Mouse (Mus musculus): ENCODE results near the gene Jmjd4.

Gene Jmjd4

DNA sequence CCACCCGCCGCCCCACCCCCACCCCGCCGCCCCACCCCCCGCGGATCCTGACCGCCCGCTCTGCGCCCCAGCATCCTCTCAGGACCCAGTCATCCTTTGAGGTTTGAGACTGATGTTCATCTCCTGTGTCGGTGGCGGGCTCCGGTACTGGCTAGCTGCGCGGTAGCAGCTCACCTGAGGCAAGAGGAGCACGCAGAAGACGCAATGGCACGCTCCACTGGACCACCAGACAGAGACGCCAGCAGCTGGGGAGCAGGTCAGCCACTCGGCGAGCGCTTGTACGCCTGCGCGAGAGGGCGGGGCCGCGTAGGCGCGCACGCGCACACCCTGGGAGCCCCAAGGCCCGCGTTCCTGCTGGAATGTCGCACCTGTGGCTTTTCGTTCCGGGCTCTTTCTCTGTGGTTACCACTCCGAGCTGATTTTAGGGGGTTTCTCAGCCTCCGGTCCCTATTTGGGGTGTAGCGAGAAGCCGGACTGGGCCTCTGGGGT lies at the start of gene Jmjd4:
Gene Jmjd4, plus strand, starts transcription at position 305 of the 489 bp plus-strand sequence.
- peak; percentile 93 for DNase-seq

DNA sequence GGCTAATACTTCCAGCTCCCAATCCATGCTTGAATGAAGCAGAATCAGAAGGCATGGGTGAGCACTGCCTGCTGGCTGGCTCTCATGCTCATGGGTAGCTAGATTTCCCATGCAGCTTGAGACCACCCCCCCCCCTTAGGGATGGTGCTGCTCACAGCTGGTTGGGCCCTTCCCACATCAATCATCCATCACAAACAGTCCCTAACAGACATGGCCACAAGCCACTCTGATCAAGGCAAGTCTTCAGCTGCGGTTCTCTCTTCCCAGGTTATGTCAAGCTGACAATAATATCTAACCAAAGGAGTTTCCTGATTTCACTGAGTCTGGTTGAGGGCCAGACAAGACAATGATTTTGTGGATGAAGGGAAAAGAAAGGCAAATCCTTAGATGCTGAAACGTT lies 49.0 kb upstream of the Jmjd4 start:
- peak; percentile 55 for DNase-seq

DNA sequence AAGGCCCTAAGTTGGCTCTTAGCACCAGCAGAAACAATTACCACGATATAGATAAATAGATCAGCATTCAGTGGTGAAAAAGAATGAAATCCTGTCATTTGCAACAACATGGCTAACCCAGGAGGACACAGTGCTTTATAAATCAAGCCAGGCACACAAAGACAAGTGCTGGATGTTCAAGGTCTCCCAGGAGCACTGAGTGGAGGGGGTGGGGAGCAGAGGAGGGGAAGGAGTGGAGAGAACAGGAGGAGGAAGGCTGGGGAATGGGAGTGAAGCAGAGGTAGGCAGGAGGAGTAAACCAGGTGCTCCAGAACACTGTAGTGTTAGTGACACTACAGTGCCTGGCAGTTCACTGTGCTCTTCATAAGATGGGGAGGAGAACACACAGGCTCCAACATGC lies 44.1 kb upstream of the Jmjd4 start:
- DNase-seq: no peak

DNA sequence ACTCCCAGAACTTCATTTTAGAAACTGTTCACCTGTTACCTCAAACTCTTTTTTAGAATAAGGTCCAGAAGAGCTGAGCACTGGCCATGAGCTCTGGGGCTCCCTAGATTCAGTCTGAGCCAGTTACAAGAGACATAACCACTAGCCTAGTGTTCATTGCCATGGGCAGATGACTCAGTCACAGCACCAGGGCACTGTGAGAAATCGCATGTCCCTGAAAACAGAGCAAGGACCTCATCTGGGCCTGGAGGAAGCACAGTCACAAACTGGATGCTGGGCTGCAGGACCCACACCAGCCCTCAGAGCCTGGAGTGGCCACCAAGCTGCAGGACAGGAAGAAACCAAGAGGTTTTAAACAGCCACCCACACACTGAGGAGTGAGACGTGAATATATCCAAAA lies 39.0 kb upstream of the Jmjd4 start:
- DNase-seq: no peak

DNA sequence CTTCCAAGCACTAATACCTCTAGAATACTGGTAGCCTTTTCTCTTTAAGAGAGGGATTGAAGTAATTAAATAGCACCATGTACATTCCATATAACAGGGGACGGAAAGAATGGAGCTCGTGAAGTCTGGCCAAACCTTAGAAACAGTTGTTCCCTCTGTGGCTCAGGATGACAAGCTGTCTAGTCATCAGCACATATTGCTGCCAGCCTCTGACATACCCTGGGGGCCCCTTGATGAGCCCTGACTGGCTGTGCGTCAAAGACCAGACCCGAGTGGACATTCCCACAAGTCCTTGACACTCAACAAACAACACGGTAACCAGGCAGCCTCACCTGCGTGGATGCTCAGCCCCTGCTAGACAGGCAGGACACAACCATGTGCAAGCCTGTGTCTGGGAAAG lies 37.8 kb upstream of the Jmjd4 start:
- no peak for DNase-seq

DNA sequence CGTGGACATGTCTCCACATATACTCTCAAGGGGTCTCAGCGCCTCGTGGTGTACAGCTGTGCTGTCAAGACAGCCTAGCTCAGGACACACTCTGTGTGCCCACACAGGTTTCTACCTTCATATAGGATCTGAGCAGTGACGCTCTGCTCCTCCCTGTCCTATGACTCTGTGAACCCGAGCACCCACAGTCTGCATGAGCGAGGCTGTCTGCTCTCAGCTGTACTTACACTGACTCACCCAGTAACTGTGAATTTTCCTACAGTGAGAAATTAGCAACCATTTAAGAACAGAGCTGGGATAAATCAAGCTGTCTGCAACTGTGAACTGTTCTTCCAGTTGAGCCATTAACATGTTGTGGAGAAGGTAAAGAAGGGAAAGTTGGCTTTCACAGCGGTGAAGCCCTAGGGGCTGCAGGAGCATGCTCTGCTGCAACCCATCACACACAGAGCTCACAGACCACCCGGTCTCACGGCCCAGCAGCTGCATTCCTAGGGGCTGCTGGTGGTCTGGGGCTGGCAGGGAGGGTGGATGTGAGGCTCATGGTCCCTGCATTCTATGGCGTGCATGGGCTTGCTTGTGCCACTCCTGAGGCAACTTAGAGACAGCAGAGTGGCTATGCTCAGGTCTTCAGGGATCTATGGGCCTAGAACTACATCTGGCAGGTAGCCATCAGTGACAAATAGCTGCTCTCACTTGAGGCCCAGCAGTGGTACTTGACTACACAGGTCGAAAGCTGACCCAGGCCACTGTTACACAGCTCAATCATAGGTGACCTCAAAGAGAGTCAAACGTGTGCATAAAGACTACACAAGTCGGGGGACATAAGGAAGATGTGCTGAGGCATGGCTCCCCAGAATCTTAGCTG lies 36.6 kb upstream of the Jmjd4 start:
- DNase-seq: no peak

DNA sequence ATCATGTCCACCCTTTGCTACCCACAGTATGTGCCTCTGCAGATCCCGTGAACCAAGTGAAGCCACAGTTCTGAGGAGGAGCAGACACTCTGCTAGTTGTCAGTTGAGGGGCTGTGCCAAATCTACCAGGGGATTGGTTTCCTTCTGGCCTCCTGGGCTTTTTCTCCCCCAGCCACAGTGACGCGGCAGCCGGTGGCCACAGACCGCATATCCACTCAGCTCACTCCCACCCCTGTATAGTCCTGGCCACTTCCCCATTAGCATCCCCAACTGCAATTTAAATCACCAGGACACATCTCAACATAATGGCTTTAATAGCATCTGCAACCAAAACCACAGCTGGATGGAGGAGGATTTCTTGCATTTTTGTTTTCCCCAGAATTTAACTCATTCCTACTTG lies 31.1 kb upstream of the Jmjd4 start:
- DNase-seq: no peak

- DNase-seq: no peak
Observed at GRCm38 (mm10) chr11:59421436-59421835, 28.4 kb upstream of the Jmjd4 start.

GRCm38 (mm10) chr11:59421967-59422366 lies 27.9 kb upstream of the Jmjd4 start:
- DNase-seq: no peak

GRCm38 (mm10) chr11:59423010-59423588 lies 26.7 kb upstream of the Jmjd4 start:
- no peak for DNase-seq

- peak; percentile 75 for DNase-seq
Observed at GRCm38 (mm10) chr11:59425671-59426101, 24.2 kb upstream of the Jmjd4 start.

DNA sequence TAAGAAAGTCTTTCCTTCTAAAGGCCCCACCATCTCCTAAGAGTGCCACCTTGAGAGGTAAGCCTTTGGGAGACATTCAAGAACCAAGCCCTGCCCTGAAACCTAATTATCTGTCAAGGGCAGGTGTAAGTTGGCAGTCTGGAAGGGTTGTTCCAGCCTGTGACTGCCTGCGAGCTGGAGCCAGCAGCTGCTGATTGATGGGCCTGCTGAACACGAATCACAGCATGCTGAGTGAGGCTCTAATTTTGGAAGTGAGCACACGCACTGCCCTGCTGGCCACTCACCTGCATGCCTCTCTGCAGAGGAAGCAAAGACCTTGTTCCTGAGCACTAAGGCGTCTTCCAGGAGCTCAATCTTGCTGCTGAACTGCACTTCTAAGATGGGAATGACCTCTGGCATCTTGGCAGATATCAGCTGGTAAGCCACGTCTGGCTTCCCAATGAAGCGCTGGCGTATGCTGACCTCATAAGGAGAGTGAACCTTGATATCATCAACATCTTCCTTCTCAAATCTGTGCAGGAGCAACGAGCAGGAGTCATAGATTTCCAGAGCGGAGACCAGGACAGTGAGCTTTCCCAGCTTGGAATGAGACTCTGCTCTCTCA lies 21.7 kb upstream of the Jmjd4 start:
- DNase-seq: no peak

DNA sequence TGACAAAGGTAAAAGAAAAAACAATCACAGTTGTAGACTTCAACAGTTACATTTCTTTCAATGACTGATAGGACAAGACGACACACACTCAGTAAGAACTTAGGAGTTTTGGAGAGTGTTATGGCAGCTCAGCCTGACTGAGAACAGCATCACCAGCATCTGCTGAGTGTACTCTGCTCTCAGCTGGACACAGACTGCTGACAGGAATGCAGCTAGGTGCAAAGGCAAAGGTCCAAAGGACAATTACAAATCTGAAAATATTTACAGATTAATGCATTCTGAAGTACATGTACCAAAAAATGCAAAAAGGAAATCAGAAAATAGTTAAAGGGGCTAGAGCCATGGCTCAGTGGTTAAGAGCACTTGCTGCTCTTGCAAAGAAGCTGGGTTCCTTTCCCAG lies 19.9 kb upstream of the Jmjd4 start:
- DNase-seq: no peak

DNA sequence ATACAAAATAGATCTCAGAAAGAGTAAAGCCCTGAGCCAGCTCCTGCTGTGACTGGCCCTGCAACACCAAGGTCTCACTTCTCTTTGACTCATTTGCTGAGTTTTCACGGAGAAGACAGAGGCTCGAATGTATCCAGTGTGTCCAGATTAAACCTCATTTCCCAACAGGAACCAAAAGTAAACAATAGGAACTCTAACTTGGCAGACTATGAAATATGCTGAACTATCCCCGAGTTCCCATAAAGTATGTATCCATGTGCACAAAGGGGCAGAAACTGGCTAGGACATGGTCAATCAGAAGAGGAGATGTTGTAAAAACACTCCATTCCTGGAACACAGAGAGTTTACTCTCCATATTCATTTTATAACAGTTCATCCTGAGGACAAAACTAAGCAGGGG lies 17.6 kb upstream of the Jmjd4 start:
- DNase-seq: no peak

DNA sequence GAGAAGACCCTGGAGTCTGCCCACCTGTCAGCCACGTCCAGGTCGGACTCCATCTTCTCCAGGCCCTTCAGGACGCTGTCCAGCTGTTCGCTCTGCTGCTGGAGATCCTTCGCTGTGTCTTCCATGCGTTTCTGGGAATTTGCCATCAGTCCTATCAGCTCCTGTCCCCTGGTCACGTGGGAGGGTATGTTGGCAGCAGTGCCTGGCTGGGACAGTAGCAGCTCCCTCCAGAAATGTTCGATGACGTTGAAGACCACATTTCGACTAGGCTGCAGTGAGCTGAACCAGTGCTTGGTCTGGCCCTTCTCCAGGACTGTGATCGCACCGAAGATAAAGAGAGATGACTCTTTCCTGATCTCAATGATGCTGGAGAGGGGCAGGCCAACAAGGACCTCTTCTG lies 11.9 kb upstream of the Jmjd4 start:
- DNase-seq: no peak

DNA sequence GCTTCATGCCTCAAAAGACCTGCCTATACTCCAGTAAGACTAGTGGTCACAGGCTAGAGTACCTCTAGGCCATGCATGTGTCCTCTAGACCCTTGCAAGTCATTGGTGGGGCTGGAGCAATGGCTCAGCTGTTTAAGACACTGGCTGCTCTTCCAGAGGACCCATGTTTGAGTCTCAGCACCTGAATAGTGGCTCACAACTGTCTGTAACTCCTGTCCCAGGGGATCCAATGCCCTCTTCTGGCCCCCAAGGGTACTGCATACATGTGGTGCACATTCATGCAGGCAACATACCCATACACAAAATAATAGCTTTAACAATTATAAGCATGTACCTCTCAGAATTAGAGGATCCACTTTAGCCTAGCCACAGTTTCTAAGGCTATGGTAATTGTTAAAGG lies 6.7 kb upstream of the Jmjd4 start:
- DNase-seq: no peak

GRCm38 (mm10) chr11:59450230-59450771 lies 456 bp downstream of the Jmjd4 start:
- peak; percentile 72 for DNase-seq

DNA sequence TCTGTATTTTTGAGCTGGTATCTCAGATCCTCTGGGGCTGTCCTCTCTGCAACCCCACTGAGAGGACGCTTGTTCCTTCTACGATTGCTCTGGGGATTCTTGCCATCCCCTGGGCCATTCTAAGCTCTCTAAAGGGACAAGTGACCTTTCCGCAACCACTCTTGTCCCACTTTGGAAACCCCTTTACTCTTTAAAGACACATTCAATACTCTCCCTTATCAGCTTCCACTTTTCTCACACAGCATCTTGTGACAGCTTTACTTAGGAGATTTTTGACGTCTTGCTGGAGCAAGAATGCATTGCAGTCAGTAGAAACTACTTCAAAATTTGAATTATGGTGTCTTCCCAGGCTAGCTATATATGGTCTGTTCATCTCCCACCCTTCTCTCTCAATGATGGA lies 1.2 kb downstream of the Jmjd4 start, which contains the start of gene Snap47:
Gene Snap47, minus strand, starts transcription at position 101 of the 400 bp plus-strand sequence.
- DNase-seq: no peak

GRCm38 (mm10) chr11:59456346-59456745 lies 6.5 kb downstream of the Jmjd4 start:
- DNase-seq: no peak

- no peak for DNase-seq
Observed at GRCm38 (mm10) chr11:59456891-59457290, 7.0 kb downstream of the Jmjd4 start.

- no peak for DNase-seq
Observed at GRCm38 (mm10) chr11:59458973-59459372, 9.1 kb downstream of the Jmjd4 start.

GRCm38 (mm10) chr11:59460459-59460858 lies 10.6 kb downstream of the Jmjd4 start:
- no peak for DNase-seq
